Mouse (Mus musculus) liver, adult 2 months (tissue): ENCODE measurements at regions not wholly inside any gene's neighbourhood (a gene's known extent, or its start where the extent isn't known, plus 50 kb on each side); places are given as distances from the start of the nearest gene placed in this dataset.

Experiments used
- DNase-seq: peaks from one replicate; pipeline ENCODE4 v3.0.0-alpha.2; 2011; ENCODE audit warnings: low read depth, low spot score; ENCODE audit errors: extremely low read depth
- H3K27ac ChIP-seq: fragments of 200-500 bp; replicated peaks from 2 replicates; pipeline ENCODE4 v1.5.1; 2012; ENCODE audit warnings: low read depth, mild to moderate bottlenecking, control low read depth, inconsistent platforms, low read length; ENCODE audit not compliant: insufficient read depth
- H3K27me3 ChIP-seq: fragments of 200-500 bp; 2 replicates; pipeline ENCODE4 v1.6.1; 2012; ENCODE audit warnings: mild to moderate bottlenecking, moderate library complexity, low read length, inconsistent platforms; ENCODE audit not compliant: control insufficient read depth, insufficient read depth
- H3K36me3 ChIP-seq: fragments of 200-500 bp; 2 replicates; pipeline ENCODE4 v1.6.1; 2012; ENCODE audit warnings: low read length, inconsistent platforms; ENCODE audit not compliant: control insufficient read depth, insufficient read depth
- H3K4me1 ChIP-seq: fragments of 200-500 bp; 2 replicates; pipeline ENCODE4 v1.6.1; 2011; ENCODE audit warnings: low read length; ENCODE audit not compliant: control insufficient read depth, insufficient read depth
- H3K4me3 ChIP-seq: fragments of 200-500 bp; 2 replicates; pipeline ENCODE4 v1.5.1; 2011; ENCODE audit warnings: low read depth, mild to moderate bottlenecking, control low read depth, low read length, moderate library complexity; ENCODE audit not compliant: insufficient read depth
- H3K79me2 ChIP-seq: fragments of 200-500 bp; 2 replicates; pipeline ENCODE4 v1.6.1; 2012; ENCODE audit warnings: inconsistent platforms, mild to moderate bottlenecking, low read length, moderate library complexity; ENCODE audit not compliant: control insufficient read depth, insufficient read depth
- H3K9ac ChIP-seq: fragments of 200-500 bp; 2 replicates; pipeline ENCODE4 v1.6.1; 2012; ENCODE audit warnings: low read depth, mild to moderate bottlenecking, control low read depth, inconsistent platforms, low read length
- CTCF ChIP-seq: fragments of 200-500 bp; IDR thresholded peaks from 2 replicates; pipeline ENCODE4 v1.5.1; 2011; ENCODE audit warnings: low read depth, low read length, control low read depth
- POLR2A ChIP-seq: fragments of 200-500 bp; IDR thresholded peaks from 2 replicates; pipeline ENCODE4 v1.6.1; 2011; ENCODE audit warnings: low read length, control low read depth; ENCODE audit not compliant: insufficient read depth; ENCODE audit errors: extremely low read depth
- WGBS: fragments of 180-500 bp; shearing (Covaris S2); methylation state at CpG from one replicate; pipeline ENCODE4 v1.1.7; 2018; 5-methylcytosine and 5-hydroxymethylcytosine counted together

- no peak overlapping the region for H3K27ac ChIP-seq
- H3K36me3 ChIP-seq, result no peaks in the 10 kb centered on the region
- H3K9ac ChIP-seq, result no peak overlapping the region
- no peaks in the 10 kb centered on the region for H3K27me3 ChIP-seq
- no peak for TF ChIP-seq CTCF
- TF ChIP-seq POLR2A, result no peak
- H3K4me1 ChIP-seq, result no peaks in the 10 kb centered on the region
- WGBS, result 58% methylated on average over 16 of the region's 16 CpGs
- H3K79me2 ChIP-seq, result no peaks in the 10 kb centered on the region
- H3K4me3 ChIP-seq, result no peak overlapping the region
- no peak for DNase-seq
Measured at GRCm38 (mm10) chr7:113147391-113148332, 59.6 kb upstream of the Arntl start.

DNA sequence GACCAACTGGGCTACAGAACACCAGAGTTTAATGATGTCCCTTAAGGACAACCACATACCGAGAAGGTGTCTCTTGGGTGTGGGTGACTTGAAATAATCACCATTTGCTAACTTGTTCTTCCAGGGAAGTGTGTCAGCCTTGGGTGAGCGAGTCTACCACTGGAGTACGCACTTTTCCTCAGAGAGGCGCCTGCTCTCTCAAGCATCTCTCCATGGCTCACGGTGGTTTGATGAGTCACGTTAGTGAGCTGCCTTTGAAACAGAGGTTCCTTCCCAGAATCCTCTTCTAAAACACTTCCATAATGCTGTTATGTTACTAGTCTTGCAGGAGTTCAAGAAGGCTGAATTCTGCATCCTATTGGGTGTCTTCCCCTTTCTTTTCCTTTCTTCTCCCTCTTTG is 58.6 kb upstream of the Arntl start:
- Histone ChIP-seq H3K36me3 (no peaks in the 10 kb centered on the region), H3K27me3 (no peaks in the 10 kb centered on the region), H3K4me3 (no peak overlapping the region), H3K4me1 (no peaks in the 10 kb centered on the region), H3K27ac (no peak overlapping the region), H3K79me2 (no peaks in the 10 kb centered on the region), H3K9ac (no peak overlapping the region)
- DNase-seq, result no peak
- 93% methylated on average over 6 of the region's 6 CpGs for WGBS
- TF ChIP-seq POLR2A (no peak), CTCF (no peak)

- Histone ChIP-seq H3K36me3 (no peaks in the 10 kb centered on the region), H3K79me2 (no peaks in the 10 kb centered on the region), H3K27me3 (no peaks in the 10 kb centered on the region), H3K27ac (no peak overlapping the region), H3K4me3 (no peak overlapping the region), H3K4me1 (no peaks in the 10 kb centered on the region), H3K9ac (no peak overlapping the region)
- WGBS, result 86% methylated on average over 4 of the region's 4 CpGs
- TF ChIP-seq CTCF (no peak), POLR2A (no peak)
- no peak for DNase-seq
Measured at GRCm38 (mm10) chr7:113149966-113150470, 57.2 kb upstream of the Arntl start.

DNA sequence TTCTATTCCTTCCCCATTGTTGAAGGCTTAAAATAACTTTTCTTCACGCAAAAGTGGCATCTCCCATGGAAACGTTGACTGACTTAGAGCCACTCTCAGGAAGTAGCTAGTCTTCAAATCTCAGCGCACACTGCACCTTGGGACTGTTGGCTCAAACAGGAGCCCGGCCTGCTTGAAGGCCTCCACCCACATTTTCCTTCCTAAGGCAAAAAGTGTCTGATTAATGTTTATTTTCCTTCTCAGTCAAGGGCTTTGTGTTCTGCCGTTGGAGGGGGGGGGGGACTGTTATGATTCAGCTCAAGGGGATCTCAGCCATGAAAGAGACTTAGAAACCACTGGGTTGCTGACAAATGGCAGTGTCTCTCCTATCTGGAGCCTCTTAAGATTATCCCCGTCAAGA is 56.5 kb upstream of the Arntl start:
- TF ChIP-seq POLR2A (no peak), CTCF (no peak)
- no peaks in the 10 kb centered on the region for H3K27me3 ChIP-seq
- 65% methylated on average over 6 of the region's 6 CpGs for whole genome bisulfite sequencing

DNA sequence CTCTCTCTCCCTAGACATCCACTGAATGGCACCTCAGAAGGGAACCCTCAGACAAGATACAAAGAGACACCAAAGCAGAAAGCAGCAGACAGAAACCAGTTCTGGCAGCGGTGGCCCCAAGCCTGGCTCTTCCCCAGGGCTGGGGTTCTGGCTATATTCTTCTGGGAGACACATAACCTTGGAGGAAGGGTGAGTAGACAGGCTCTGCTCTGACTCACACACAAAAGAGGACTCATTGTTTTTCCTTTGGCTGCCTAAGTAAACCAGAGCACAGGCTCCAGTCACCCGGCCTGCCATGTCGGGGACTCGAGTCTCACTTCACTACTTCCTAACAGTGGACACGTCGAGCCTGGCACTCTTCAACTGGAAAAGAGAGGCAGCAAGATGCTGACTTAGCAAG is 55.8 kb upstream of the Arntl start:
- H3K79me2 ChIP-seq, result no peaks in the 10 kb centered on the region
- WGBS, result 61% methylated on average over 6 of the region's 6 CpGs
- H3K27me3 ChIP-seq, result no peaks in the 10 kb centered on the region
- no peak overlapping the region for H3K4me3 ChIP-seq
- no peak overlapping the region for H3K27ac ChIP-seq
- H3K4me1 ChIP-seq, result no peaks in the 10 kb centered on the region
- no peaks in the 10 kb centered on the region for H3K36me3 ChIP-seq
- no peak for DNase-seq
- H3K9ac ChIP-seq, result no peak overlapping the region
- TF ChIP-seq CTCF (no peak), POLR2A (no peak)

More for the DNA sequence above, 56.5 kb upstream of the Arntl start:
- H3K4me1 ChIP-seq, result no peaks in the 10 kb centered on the region
- H3K36me3 ChIP-seq, result no peaks in the 10 kb centered on the region
- no peak overlapping the region for H3K4me3 ChIP-seq
- no peak overlapping the region for H3K27ac ChIP-seq
- no peak overlapping the region for H3K9ac ChIP-seq
- no peaks in the 10 kb centered on the region for H3K79me2 ChIP-seq
- no peak for DNase-seq

DNA sequence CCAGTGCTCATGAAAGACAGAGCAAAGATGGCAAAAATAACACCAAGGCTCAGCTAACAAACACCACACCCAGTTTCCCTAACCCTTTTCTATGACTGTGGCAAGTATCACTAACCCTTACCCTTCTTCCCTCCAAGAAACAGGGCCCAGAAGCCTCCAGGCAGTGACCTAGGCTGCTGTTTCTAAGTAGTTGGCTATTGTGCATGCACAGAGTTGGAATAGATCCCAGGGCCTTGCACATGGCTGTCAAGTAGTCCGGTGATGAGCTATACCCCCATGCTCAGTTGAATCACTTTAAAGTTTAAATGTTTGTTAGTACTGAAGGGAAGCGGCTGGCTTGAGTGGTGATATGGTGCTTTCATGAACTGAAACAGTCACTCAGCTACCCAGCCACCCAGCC is 53.9 kb upstream of the Arntl start:
- WGBS, result 90% methylated on average over 2 of the region's 2 CpGs
- TF ChIP-seq POLR2A, result no peak
- no peaks in the 10 kb centered on the region for H3K27me3 ChIP-seq
- H3K4me1 ChIP-seq, result no peaks in the 10 kb centered on the region
- no peak overlapping the region for H3K9ac ChIP-seq
- DNase-seq, result no peak
- no peak overlapping the region for H3K4me3 ChIP-seq
- no peaks in the 10 kb centered on the region for H3K79me2 ChIP-seq
- H3K36me3 ChIP-seq, result no peaks in the 10 kb centered on the region
- H3K27ac ChIP-seq, result no peak overlapping the region
